Mouse (Mus musculus) midbrain, embryonic 12.5 days (tissue): ENCODE results near the gene Man1c1. TPM values are rescaled to one million over a fixed set of nuclear protein-coding genes. Genes with fewer than 3 reads are reported as not detected.

ENCODE experiments used
- ATAC-seq: fragments of 200-750 bp; cut with Nextera tagmentation; 2 replicates; pipeline ENCODE4 v1.8.0; 2017; ENCODE audit warnings: low read depth, moderate TSS enrichment, moderate library complexity; ENCODE audit not compliant: low FRiP score
- H3K27ac ChIP-seq: fragments of 300-500 bp; sonication (generic); replicated peaks from 2 replicates; pipeline ENCODE4 v1.5.1; 2016; ENCODE audit warnings: mild to moderate bottlenecking
- H3K27me3 ChIP-seq: fragments of 300-500 bp; sonication (generic); 2 replicates; pipeline ENCODE4 v1.6.1; 2016; ENCODE audit warnings: mild to moderate bottlenecking
- H3K36me3 ChIP-seq: fragments of 300-500 bp; sonication (generic); 2 replicates; pipeline ENCODE4 v1.6.1; 2016
- H3K4me1 ChIP-seq: fragments of 300-500 bp; sonication (generic); 2 replicates; pipeline ENCODE4 v1.6.1; 2016
- H3K4me2 ChIP-seq: fragments of 300-500 bp; sonication (generic); replicated peaks from 2 replicates; pipeline ENCODE4 v1.6.1; 2016; ENCODE audit warnings: mild to moderate bottlenecking, moderate library complexity
- H3K4me3 ChIP-seq: fragments of 300-500 bp; sonication (generic); 2 replicates; pipeline ENCODE4 v1.5.1; 2016; ENCODE audit warnings: mild to moderate bottlenecking
- H3K9ac ChIP-seq: fragments of 300-500 bp; sonication (generic); replicated peaks from 2 replicates; pipeline ENCODE4 v1.6.1; 2016; ENCODE audit warnings: mild to moderate bottlenecking, moderate library complexity
- H3K9me3 ChIP-seq: fragments of 300-500 bp; sonication (generic); 2 replicates; pipeline ENCODE4 v1.6.1; 2016; ENCODE audit warnings: mild to moderate bottlenecking
- WGBS: fragments of 180-500 bp; shearing (Covaris S2); methylation state at CpG from one replicate; pipeline ENCODE4 v1.1.7; 2016; 5-methylcytosine and 5-hydroxymethylcytosine counted together
- polyA plus RNA-seq: library from polyadenylated mRNA; unstranded; fragments of >200 nt; fragmentation: Nextera tagmentation; extraction: Ambion mirVana; gene quantifications from 2 replicates; pipeline ENCODE4 v1.2.1, GENCODE M21; 2016

Gene Man1c1
- polyA plus RNA-seq, 1 experiment from 2014 or later: 5.4 TPM

DNA sequence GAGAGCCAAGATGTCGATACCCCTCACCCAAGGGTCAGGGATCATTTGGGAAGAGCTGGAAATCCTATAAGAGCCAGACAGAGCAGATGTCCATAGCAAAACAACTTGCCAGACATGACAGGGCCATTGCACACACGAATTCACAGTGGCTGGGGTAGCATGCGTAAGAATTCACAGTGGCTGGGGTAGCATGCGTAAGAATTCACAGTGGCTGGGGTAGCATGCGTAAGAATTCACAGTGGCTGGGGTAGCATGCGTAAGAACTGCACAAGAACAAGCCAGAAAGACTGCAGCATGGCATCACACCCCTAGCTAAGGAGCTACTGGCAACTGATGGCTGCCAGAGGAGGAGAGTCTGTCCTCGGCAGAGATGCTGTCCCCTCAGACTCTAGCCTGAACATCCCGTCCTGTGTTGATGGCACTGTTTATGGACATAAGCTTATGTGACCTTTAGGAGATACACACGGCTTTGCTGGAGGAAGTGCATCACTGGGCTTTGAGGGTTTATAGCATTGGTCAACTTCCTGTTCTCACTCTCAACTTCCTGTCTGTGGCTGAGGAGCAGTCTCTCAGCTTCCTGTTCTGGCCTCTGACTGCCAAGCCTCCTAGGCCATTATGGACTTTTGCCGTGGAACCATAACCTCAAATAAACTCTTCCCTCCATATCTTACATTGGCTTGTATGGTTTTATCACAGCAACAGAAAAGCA, 109.2 kb downstream of the Man1c1 start:
- 91% methylated on average over 10 of the region's 10 CpGs for WGBS
- Histone ChIP-seq H3K9ac (no peak overlapping the region), H3K27ac (no peak overlapping the region), H3K27me3 (no peaks in the 10 kb centered on the region), H3K9me3 (no peaks in the 10 kb centered on the region), H3K4me2 (no peak overlapping the region), H3K4me3 (no peak overlapping the region), H3K36me3 (no peaks in the 10 kb centered on the region), H3K4me1 (peaks cover 10% of the 10 kb centered on the region; the same call in 1 of the 2 replicates)
- no peak for ATAC-seq

DNA sequence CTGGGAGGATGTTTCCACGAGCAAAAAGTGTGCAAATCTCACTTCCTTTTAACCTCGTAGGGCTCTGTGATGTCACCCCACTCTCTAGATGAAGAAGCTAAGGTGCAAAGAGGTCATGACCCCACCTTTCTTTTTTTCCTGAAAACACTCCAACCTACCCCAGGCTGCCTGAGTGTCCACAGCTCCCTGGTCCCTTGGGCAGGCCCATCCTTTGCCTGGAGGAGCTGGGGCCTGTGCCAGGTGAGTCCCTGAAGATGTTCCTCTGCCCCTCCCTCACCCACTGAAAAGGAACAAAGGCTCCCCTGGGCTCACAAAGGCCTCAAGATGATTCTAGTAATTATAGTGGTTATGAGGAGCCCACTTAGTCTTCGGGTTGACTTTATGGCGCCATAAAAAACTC, 111.6 kb downstream of the Man1c1 start:
- Histone ChIP-seq H3K27ac (no peak overlapping the region), H3K4me3 (no peak overlapping the region), H3K4me1 (peaks cover 10% of the 10 kb centered on the region; the same call in 1 of the 2 replicates), H3K4me2 (no peak overlapping the region), H3K27me3 (no peaks in the 10 kb centered on the region; the same call in 1 of the 2 replicates), H3K9ac (no peak overlapping the region), H3K36me3 (no peaks in the 10 kb centered on the region), H3K9me3 (no peaks in the 10 kb centered on the region)
- WGBS: 81% methylated on average over 4 of the region's 4 CpGs
- ATAC-seq: no peak

DNA sequence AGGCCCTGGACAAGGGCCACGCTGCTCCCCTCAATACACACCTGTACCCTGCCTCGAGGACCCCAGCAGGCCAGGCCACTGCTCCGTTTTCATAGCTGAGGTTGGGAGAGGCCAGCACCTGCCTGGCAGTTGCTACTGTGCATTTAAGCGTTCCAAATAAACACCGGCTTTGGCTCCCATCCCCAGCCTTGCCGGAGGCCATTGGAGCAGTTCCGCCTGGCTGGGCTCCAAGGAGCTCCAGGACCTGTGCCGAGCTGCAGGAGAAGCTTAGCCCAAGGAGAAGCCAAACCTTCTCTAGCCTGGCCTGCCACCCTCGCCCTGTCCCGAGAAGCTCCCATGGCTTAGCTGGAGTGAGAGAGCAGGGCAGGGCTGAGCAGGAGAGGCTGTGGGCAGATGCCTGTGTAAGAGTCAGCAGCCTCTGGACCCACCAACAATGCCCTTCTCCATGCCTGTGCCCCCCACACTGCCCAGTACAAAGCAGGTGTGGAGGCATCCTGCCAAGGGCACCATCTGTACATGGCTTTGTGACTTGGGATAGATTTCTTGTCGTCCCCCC, 112.5 kb downstream of the Man1c1 start:
- WGBS: 52% methylated on average over 11 of the region's 11 CpGs
- H3K4me3 ChIP-seq: no peak overlapping the region
- H3K27me3 ChIP-seq: no peaks in the 10 kb centered on the region; the same call in 1 of the 2 replicates
- no peak overlapping the region for H3K4me2 ChIP-seq
- H3K27ac ChIP-seq: no peak overlapping the region
- no peak for ATAC-seq
- H3K36me3 ChIP-seq: no peaks in the 10 kb centered on the region
- peaks cover 10% of the 10 kb centered on the region; the same call in 1 of the 2 replicates for H3K4me1 ChIP-seq
- H3K9ac ChIP-seq: peak overlapping the region; percentile 21; the same call in 1 of the 2 replicates
- no peaks in the 10 kb centered on the region for H3K9me3 ChIP-seq

DNA sequence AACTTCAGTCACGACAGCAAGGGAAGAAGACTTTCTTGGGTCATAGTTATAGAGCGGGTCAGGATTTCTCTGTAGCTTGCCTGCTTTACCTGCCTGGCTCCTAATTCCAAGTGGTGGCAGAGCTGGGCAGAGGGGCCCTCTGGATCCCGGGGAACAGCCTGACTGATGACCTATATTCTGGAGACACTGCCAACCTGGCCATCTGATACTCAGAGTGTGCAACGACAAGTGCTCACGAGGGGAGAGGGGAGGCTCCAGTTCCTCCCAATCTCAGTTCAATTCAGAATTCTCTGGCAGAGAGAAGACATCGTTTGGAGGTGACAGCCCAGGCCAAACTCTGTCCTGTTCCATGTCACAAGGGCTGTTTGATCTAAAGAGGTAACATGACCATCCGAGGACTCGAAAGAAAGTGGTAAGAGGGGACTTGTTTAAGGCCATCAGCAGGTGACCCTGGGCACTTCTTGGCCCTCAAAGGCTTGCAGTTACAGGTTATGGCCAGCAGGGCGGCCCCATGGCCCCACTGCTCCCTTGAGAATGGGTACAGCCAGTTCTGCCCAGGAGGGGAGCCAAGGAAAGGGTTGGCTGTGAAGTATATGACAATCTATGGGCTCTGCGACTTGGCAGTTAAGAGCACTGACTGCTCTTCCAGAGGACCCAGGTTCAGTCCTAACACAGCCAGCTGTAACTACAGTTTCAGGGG, 113.7 kb downstream of the Man1c1 start:
- no peak overlapping the region for H3K4me3 ChIP-seq
- H3K4me1 ChIP-seq: peaks cover 10% of the 10 kb centered on the region; the same call in 1 of the 2 replicates
- no peaks in the 10 kb centered on the region for H3K9me3 ChIP-seq
- no peak overlapping the region for H3K4me2 ChIP-seq
- H3K27ac ChIP-seq: no peak overlapping the region
- no peaks in the 10 kb centered on the region for H3K36me3 ChIP-seq
- H3K27me3 ChIP-seq: no peaks in the 10 kb centered on the region; the same call in 1 of the 2 replicates
- ATAC-seq: no peak
- WGBS: 82% methylated on average over 10 of the region's 10 CpGs
- no peak overlapping the region for H3K9ac ChIP-seq

DNA sequence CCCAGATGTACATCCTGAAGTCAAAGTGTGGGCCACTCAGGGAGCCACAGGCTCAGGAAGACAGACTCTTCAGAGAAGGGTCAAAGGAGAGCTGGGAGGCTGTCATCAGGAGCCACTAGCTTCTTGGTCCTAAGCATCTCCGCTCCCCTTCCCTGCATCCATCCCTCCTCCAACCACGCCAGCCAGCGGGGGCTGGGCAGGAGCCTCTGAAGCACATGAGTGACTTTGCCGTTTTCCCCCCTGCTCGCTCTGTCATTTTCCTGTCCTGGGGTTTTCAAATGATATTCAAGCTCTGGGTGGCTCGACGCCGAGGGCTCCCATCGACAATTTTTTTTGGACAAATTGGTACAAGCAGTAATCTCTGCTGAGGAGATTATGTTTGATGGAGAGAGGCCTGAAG, 114.3 kb downstream of the Man1c1 start:
- H3K9ac ChIP-seq: no peak overlapping the region
- H3K4me3 ChIP-seq: no peak overlapping the region
- H3K36me3 ChIP-seq: no peaks in the 10 kb centered on the region
- WGBS: 65% methylated on average over 9 of the region's 9 CpGs
- no peaks in the 10 kb centered on the region; the same call in 1 of the 2 replicates for H3K27me3 ChIP-seq
- no peaks in the 10 kb centered on the region for H3K9me3 ChIP-seq
- H3K4me1 ChIP-seq: peaks cover 10% of the 10 kb centered on the region; the same call in 1 of the 2 replicates
- no peak overlapping the region for H3K4me2 ChIP-seq
- ATAC-seq: no peak
- H3K27ac ChIP-seq: no peak overlapping the region

DNA sequence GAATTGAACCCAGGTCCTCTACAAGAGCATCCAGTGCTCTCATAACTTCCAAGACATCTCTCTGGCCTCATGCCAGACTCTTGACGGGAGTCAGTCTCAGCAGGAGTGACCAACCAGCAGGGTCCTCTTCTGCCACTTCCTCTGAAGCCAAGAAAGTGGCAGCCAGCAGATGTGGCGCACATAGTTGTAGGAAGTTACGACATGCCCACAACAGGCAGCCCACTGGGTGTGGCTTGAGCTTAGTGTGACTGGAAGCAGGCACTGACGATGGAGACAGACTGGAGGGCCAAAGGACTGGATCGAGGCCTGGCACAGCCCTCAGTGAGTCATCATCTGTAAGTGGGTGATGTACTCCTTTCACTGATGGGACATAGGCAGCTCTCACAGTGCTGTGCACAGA, 115.1 kb downstream of the Man1c1 start:
- peaks cover 10% of the 10 kb centered on the region; the same call in 1 of the 2 replicates for H3K4me1 ChIP-seq
- H3K4me3 ChIP-seq: no peak overlapping the region
- no peaks in the 10 kb centered on the region for H3K9me3 ChIP-seq
- WGBS: 89% methylated on average over 5 of the region's 5 CpGs
- H3K27me3 ChIP-seq: no peaks in the 10 kb centered on the region; the same call in 1 of the 2 replicates
- no peaks in the 10 kb centered on the region for H3K36me3 ChIP-seq
- H3K27ac ChIP-seq: no peak overlapping the region
- no peak overlapping the region for H3K4me2 ChIP-seq
- H3K9ac ChIP-seq: no peak overlapping the region
- no peak for ATAC-seq

DNA sequence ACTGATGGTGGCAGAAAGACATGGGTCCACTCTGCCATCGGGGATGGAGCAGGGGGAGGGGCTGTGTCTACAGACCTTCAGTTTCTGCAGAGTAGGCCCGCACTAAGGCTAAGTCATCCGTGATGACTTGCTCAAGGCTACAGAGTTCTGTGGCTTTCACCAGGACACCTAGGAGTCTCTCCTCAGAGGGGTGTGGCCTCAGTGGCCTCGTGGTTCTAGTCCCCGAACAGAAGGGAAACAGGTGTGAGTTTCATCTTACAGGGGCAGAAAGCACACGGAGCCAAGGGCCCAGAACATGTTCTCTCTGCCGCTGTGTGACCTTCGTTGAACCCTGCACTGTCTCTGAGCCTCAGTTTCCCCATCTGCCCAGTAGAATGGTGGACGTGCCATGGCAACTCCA, 115.8 kb downstream of the Man1c1 start:
- Histone ChIP-seq H3K9me3 (no peaks in the 10 kb centered on the region), H3K9ac (no peak overlapping the region), H3K27ac (no peak overlapping the region), H3K27me3 (no peaks in the 10 kb centered on the region; the same call in 1 of the 2 replicates), H3K4me2 (no peak overlapping the region), H3K4me1 (peaks cover 10% of the 10 kb centered on the region; the same call in 1 of the 2 replicates), H3K36me3 (no peaks in the 10 kb centered on the region), H3K4me3 (no peak overlapping the region)
- no peak for ATAC-seq
- WGBS: 91% methylated on average over 9 of the region's 9 CpGs

DNA sequence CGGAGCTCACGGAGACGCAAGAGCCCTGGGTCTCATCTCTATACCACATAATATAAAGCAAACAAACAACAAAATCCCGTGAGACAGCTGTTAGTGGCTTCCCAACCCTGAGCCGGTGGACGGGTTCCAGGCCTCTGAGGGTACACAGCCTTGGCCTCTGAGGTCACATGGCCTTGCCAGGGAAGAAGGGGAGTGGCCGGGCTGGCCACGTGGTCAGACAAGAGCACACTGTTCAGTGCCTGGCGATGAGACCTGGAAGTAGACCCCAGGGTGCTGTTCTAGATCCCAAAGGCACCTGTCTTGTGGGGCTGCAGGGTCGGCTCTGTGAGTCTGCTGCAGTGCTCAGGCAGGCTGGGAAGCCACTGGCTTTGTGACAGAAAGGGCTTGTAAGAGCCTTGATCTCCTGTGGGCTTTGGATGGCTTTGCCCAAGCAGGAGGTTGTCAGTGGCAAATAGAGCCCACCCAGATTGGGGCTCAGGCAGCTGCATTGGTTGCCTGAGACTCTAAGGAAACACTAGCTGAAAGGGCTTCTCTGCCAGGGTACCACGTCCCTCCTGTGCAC, 116.4 kb downstream of the Man1c1 start:
- Histone ChIP-seq H3K4me1 (peaks cover 10% of the 10 kb centered on the region; the same call in 1 of the 2 replicates), H3K36me3 (no peaks in the 10 kb centered on the region), H3K9ac (no peak overlapping the region), H3K4me2 (no peak overlapping the region), H3K9me3 (no peaks in the 10 kb centered on the region), H3K27me3 (no peaks in the 10 kb centered on the region; the same call in 1 of the 2 replicates), H3K27ac (no peak overlapping the region), H3K4me3 (no peak overlapping the region)
- WGBS: 61% methylated on average over 11 of the region's 11 CpGs
- ATAC-seq: no peak

DNA sequence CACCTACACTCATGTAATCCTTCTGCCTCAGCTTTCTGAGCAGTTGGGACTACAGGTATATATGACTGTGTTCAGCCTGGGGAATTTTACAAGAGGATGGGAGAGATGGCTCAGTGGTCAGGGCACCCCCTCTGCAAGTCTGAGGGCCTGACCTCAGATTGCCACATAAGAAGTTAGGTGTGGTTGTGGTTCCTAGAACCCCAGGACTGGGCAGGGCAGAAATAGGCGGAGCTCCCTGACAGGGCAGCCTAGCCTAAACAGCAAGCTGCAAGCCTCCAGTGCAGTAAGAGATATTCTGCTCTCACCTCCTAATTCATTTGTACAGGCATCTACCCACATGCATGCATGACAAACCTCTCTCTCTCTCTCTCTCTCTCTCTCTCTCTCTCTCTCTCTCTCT, 117.5 kb downstream of the Man1c1 start:
- ATAC-seq: no peak
- Histone ChIP-seq H3K4me3 (no peak overlapping the region), H3K36me3 (no peaks in the 10 kb centered on the region), H3K9me3 (no peaks in the 10 kb centered on the region), H3K27me3 (no peaks in the 10 kb centered on the region; the same call in 1 of the 2 replicates), H3K9ac (no peak overlapping the region), H3K4me1 (peaks cover 7% of the 10 kb centered on the region; the same call in 1 of the 2 replicates), H3K27ac (no peak overlapping the region), H3K4me2 (no peak overlapping the region)
- WGBS: 93% methylated on average over 1 of the region's 1 CpGs

DNA sequence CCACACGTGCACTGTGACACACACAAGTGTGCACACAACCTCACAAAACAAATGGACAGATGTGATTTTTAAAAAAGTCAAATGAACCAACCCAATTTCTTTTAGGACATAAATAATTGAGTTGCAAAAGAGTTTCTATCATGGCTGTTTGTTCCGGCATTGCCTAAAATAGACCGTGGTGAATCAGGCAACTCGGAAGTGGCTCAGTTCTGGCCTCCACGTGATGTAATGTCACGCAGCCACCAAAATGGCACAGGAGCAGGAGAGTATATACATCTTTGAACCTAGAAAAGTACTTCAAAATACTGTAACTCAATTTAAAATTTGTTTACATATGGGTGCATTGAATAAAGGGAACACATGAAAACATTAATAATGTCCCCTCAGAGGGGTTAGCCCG, 118.0 kb downstream of the Man1c1 start:
- no peak overlapping the region for H3K4me3 ChIP-seq
- peaks cover 4% of the 10 kb centered on the region; the same call in 1 of the 2 replicates for H3K4me1 ChIP-seq
- no peak overlapping the region for H3K4me2 ChIP-seq
- H3K27ac ChIP-seq: no peak overlapping the region
- WGBS: 93% methylated on average over 7 of the region's 7 CpGs
- H3K27me3 ChIP-seq: no peaks in the 10 kb centered on the region; the same call in 1 of the 2 replicates
- H3K9me3 ChIP-seq: no peaks in the 10 kb centered on the region
- no peak overlapping the region for H3K9ac ChIP-seq
- H3K36me3 ChIP-seq: no peaks in the 10 kb centered on the region
- ATAC-seq: no peak

DNA sequence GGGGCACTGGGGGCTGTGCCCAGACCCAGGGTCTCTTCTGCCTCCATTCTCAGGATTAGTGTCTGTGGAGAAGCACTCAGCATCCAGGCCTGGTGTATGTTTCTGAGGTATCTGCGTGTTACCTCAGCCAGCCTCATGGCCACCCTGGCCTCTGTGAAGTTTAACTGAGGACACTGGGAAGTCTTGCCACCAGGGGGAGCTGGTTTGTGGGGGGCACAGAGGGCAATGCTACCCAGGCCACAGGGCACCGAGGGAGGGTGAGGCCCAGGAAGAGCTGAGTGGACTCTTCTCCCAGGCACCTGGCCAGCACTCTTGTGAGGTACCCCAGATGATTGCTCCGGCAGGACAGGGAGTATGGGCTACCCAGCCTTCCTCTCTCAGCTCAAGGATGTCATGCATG, 120.6 kb downstream of the Man1c1 start:
- 77% methylated on average over 3 of the region's 3 CpGs for WGBS
- no peaks in the 10 kb centered on the region for H3K36me3 ChIP-seq
- no peak overlapping the region for H3K27ac ChIP-seq
- no peaks in the 10 kb centered on the region for H3K9me3 ChIP-seq
- H3K9ac ChIP-seq: no peak overlapping the region
- no peak overlapping the region for H3K4me2 ChIP-seq
- ATAC-seq: no peak
- no peaks in the 10 kb centered on the region for H3K27me3 ChIP-seq
- H3K4me1 ChIP-seq: peaks cover 18% of the 10 kb centered on the region
- no peak overlapping the region for H3K4me3 ChIP-seq

DNA sequence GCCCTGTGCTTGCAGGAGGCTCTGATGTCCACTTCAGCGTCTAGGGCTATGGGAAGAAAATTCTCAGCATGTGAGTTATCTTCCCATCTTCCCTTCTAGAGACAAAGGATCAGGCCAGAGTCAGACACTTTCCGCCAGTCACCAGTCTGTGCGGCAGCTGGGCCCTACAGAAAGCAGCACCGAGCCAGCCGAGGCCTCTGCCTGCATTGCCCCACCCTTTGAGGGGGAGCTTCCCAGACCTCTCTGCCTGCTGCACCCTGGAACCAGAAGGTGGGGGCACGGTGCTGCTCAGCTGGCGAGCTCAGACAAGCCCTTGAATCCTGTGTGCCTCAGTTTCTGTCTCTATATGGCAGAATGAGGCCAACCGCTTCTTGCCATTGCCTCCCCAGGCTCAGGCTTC, 122.7 kb downstream of the Man1c1 start:
- H3K4me2 ChIP-seq: no peak overlapping the region
- ATAC-seq: no peak
- no peak overlapping the region for H3K9ac ChIP-seq
- 55% methylated on average over 8 of the region's 8 CpGs for WGBS
- no peaks in the 10 kb centered on the region for H3K36me3 ChIP-seq
- no peak overlapping the region for H3K4me3 ChIP-seq
- H3K27ac ChIP-seq: no peak overlapping the region
- no peaks in the 10 kb centered on the region for H3K27me3 ChIP-seq
- peaks cover 19% of the 10 kb centered on the region for H3K4me1 ChIP-seq
- no peaks in the 10 kb centered on the region for H3K9me3 ChIP-seq
